Mouse (Mus musculus) heart, adult 8-10 months (tissue): ENCODE data around the gene Abi3. TPM values are rescaled to one million over a fixed set of nuclear protein-coding genes. Genes with fewer than 3 reads are reported as not detected.
A peak's percentile ranks its signal among the peaks of the same experiment; 100 is the strongest.

Experiments used
- DNase-seq: peaks from one replicate; pipeline ENCODE4 v3.0.0; 2022; ENCODE audit warnings: low spot score
- total RNA-seq, 4 experiments: library from RNA; stranded (reverse); gene quantifications; 2 replicates each; pipeline ENCODE4 v1.2.4; 2022

Abi3 gene
- total RNA-seq, 4 experiments from 2014 or later, result 7.3 to 10.8 (median 8.8) TPM

DNA sequence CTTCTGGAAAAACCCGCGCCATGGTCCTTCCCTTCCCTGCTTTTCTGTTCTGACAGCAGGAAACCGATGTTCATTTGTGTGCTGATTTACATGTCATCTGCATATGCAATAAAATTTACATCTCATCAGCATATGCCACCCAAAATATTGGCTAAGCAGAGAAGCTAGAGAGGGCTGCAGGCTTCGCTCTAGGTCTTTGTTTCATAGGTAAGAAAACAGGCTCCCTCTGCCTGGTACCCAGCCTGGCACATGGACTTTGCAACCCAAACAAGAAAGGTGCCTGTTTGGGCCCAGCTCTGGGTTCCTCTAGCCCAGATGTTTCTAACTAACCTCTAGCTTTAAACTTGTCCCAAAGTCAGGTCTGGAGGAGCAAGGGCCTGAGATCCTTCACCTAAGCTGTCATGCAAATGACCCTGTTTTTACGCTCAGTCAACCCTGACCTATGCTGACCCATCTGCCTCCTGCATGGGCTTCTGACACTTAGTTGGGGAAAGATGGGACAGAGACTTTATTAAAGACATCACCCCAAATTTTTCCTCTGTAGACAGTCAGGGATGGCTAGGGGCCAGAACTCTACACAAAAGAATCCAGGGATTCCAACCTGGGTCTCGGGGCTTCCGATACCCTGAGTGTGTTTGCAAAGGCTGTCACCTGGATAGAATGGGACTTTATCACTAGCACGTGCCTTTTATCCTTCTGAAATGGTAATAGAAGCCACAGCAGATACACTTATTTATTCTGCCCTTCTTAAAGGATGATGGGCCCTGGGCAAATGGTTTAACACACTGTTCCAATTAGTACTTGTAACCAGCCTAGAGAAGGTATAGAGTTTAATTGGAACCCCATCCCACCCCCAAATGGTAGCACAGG lies 3.0 kb downstream of the Abi3 start:
- no peak for DNase-seq

DNA sequence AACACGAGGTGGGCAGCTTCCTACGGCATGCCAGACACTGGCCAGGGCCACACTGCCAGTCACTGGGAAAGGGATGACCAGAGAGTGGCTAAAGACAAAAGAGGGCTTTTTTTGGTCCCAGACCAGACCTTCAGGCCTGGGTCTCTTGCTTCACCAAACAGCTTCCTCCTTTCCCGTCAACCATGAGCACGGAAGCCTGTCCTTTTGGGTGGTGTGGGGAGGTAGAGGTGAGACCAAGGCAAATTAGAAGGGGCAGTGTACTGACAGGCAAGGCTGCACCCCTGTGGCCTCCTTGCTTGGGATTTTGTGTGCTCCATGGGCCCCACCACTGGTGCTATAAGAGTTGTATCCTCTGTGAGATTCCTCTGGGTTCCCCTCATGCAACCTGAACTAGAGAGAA lies 3.7 kb downstream of the Abi3 start:
- DNase-seq, result no peak

DNA sequence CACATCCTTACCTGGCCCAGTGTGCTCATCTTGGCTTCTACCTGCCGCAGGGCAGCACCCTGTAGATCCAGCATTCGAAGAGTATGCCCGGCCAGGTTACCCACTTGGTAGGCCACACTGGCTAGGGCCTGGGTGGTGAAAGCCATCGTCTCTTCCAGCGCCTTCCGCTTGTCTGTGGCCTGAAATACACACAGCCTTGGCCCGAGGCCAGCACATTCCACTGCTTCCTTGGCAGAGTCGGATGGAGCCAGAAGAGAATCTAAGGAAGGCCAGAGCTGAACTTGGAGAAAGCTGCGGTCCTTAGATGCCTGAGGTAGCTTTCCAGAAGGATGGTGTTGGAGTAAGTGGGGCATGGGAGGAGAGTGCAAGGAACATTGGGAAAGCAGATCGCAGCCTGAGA lies 5.2 kb downstream of the Abi3 start, which contains the start of gene Gngt2:
Gngt2 (plus strand) TSS at position 158 of the 400 bp plus-strand sequence.
- peak; percentile 83 for DNase-seq

DNA sequence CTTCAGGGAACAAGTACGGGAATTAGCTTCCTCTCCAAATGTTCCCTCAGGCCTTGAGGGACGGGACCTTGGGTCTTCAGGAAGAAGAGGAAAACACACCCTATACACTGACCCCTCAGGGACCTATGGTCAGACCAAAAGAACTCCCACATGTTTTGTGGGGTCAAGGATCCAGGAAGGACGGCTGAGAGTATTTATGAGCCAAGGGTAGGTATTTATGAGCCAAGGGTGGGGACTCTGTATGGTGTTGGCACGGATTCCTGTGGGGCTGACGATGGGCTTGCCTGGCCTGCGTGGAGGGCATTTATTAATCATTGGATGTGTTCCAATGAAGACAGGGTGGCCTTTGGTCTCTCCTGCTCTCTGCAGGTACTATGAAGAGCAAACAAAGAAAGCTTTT lies 5.8 kb downstream of the Abi3 start:
- DNase-seq, result peak; percentile 60

DNA sequence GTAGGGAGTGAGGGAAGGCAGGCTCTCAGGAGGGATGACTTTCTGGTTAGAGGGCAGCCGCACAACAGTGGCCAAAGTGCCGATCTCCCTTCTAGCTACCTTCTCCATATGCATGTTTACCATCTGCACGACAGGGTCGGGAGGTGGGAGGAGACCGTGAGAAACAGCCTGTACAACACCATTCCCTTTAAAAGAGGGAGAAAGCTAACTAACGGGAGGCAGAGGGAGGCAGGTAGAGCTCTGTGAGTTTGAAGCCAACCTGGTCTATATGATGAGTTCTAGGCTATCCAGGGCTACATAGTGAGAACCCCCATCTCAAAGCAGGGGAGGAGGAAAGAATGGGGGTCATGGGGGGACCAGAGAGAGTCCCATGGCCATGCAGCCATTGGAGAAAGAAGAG lies 6.4 kb downstream of the Abi3 start:
- DNase-seq, result no peak

DNA sequence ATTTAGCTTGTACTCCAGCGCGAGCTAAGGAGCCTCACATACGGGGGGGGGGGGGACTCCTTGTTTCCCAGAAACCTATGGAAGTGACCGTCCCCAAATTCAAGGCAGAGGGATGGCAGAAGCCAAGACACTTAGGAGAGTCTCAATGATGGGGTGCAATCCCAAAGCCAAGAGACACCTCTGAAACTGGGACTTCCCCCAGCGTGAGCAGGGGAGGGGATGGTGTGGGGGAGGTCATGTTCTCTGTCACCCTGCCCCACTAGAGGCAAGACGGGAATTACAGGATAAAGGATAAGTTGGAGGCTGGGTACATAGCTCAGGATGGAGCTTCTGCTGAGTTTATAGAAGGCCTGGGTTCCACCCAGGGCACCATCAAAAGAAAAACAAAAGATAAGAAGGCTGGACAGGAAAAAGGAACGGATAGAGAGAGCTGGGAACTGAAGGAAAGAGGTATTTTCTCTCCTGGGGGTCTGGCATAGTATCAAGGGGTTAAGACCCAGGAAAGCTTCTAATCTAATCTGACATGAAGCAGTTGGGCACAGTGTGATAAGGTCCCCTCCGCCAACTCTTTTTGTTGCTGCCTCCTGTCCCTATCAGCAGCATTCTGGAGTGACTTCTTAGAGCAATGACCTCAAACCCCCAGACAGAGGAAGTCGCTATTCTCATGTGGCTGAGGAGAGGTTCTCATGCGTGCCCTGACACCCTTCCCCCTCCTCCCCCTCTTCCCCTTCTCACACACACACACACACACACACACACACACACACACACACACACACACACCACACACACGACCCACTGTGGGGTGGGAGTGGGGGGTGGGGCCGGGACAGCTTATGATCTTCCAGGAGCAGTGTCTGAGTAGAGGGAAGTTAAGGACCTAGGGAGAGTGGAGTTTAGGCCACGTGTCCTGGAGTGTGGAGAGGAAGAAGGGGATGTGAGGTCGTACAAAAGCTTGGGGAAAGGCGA lies 7.2 kb downstream of the Abi3 start:
- no peak for DNase-seq

DNA sequence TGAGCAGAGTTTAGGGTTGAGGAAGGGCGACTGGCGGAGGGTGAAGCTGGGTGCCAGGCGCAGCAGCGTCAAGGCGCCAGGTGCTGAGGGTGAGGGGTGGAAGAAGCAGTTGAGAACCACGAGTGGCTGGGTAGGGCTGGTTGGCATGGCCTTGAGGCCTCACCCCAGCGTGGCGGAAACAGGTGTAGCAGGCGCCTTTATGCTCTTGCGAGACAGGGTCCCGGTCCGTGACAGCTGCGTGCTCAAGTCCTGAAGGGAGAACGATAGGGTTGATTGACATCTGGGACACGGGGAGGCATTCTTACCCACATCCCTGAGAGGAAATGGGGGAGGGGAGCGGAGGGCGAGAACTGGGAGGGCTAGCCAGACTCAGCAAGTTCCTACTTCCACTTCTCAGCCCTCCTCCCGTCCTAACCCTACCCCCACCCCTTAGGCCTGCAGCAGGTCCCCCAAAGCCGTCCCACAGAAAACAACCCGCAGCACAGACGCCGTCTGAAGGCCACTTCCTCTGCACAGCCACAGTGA lies 8.1 kb downstream of the Abi3 start:
- DNase-seq, result no peak

DNA sequence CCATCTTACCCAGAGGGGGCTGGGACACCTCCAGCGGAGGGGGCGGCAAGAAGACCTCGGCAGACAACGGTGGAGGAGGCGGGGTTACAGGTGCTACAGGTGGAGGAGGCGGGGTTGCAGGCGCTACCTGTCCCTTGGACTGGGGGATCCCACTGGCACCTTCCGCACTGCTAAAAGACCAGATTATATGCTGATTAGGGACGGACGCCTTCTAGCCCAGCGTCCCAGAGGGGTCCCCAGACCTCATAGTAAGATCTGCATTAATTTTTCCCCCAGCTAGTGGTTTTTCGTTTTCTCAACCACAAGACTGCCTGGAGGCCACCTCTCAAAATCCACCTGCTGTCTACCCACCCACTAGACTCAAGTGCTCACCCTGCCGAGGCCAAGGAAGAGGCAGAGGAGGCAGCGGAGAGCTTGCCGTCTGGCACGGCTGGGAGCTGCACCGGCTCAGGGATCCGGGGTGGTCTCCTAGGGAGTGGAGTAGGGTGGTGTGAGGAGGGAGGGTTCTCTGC lies 8.6 kb downstream of the Abi3 start:
- DNase-seq, result no peak

DNA sequence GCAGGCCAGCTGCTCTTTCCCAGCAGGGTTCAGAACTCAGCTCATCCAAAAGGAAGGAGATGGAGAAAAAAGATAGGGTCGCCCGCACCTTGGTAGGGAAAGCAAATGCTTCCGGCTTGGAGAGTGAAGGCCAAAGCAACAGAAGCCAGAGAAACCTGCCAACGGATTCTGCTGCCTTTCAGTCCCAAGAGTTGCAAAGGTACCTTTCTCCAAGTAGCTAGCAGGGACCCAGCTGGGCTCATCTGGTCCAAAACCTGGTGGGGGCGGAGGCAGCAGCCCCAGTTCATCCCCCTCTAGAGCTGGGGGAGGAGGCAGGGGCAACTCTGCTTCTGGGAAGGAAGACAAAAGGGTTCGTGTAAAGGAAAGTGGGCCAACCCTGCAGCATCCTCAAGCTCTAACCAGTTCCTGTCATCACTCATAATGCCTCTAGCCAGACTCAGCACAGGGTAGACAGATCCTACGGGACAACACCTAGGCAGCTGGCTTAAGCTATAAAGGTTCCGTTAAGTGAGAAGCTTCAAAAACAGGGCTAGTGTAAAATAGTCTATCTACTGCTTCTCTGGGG lies 9.2 kb downstream of the Abi3 start:
- no peak for DNase-seq

DNA sequence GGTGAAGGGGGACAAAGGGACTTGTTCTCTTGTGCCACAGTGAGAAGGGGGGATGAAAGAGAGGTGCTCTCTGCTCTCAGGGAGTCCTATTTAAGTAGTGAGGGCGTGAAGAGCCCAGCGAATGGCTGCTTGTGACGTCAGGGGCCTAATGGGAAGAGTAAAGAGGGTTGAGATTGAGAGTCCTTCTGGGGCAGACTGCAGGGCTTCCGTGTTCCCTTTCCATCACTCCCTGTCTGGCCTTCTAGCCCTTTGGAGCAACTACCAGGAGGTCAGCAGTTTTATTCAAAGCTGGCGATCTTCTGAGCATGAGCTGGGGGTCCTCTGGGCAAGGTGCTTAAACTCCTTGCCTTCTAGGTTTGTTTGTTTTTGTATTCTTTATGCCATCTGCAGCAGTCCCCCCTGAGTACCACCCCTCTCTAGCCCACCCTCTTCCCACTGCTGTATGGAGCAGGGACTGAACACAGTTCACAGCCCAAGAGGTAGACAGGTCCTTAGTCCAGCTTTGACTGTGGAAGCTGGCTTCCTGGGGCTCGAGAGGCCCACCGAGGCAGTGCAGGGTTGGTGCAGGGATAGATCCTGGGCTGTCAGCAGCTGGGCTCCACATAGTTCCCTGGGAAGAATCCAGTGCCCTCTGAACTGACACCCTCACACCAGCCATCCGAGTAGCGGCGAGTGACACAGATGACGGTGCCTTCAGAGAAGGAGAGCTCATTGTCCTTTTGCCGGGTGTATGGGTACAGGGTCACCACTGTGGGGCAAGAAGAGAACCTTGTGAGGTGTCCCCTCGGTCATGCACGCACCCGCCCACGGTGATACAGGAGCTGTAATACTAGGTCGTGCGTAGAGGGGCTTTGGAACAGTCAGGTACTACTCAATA lies 9.9 kb downstream of the Abi3 start:
- no peak for DNase-seq

DNA sequence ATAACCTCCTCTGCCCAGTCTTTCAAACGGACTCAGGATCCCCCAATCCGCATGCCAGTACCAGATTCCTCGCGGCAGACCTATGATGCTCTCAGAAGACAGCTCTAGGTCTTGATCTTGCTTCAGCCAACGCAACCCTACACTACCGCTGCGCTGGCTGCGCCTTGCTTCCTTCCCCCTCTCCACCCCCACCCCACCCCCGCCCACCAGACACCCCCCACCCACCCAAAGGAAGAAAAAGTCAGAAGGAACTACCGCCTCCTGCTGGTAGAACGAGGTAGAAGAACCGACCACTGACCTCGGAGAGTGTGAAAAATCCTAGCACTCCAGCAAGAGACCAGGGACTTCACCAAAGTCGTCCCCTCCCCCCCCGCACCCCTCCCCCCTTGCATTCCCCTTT lies 10.6 kb downstream of the Abi3 start:
- no peak for DNase-seq

DNA sequence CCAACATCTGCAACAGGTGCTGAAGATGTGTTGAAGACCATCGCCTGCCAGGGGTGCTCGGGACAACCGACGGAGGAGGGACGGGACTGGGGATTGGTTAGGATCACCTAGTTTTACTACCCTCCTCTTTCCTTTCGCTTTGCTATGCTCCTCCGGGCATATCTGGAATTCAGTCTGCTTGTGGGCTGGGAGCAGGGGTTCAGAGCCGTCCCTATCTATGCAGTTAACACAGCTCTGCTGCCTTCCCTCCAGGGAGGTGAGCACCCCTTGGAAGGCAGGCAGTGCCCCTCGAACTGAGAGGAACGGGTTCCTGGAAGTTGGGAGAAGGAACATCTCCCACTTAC lies 11.0 kb downstream of the Abi3 start:
- DNase-seq, result no peak

DNA sequence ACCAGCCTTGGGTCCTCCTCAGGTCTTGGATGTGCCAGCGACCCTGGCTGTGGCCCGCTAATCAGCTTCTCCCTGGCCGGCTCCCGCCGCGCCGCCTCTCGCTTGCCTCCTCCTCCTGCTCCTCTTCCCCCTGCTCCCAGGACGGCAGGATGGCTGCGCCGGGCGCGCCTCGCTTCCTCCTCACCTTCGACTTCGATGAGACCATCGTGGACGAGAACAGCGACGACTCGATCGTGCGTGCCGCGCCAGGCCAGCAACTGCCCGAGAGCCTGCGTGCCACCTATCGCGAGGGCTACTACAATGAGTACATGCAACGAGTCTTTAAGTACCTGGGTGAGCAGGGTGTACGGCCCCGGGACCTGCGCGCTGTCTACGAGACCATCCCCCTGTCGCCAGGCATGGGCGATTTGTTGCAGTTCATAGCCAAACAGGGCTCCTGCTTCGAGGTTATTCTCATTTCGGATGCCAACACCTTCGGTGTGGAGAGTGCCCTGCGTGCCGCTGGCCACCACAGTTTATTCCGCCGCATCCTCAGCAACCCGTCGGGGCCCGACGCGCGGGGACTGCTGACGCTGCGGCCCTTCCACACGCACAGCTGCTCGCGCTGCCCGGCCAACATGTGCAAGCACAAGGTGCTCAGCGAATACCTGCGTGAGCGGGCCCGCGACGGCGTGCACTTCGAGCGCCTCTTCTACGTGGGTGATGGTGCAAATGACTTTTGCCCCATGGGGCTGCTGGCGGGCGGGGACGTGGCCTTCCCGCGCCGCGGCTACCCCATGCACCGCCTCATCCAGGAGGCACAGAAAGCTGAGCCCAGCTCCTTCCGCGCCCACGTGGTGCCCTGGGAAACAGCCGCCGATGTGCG lies 11.6 kb downstream of the Abi3 start:
- no peak for DNase-seq

DNA sequence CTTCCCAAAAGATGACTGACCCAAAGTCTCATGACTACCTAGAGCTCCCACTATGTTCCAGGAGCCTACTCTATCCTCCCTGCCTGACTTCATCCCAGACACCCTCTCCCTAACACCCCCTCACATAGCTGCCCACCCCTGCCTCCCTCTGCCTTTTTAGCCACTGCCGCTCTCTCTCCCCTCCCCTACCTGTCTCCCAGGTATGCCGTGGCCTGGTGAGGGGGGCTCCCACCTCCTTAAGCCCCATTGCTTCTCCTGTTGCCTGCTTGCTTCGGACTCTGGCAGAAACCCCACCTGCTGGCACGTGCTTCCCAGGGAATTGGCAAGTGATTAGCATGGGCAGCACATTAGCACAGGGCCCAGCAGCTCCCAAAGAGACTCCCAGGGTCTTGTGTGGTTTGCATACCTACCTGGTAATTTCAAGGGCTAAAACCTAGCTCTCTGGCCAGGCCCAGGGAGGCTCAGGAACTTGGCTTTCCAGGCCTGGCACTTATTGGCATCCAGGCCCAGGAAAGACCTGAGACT lies 12.7 kb downstream of the Abi3 start:
- DNase-seq, result no peak

DNA sequence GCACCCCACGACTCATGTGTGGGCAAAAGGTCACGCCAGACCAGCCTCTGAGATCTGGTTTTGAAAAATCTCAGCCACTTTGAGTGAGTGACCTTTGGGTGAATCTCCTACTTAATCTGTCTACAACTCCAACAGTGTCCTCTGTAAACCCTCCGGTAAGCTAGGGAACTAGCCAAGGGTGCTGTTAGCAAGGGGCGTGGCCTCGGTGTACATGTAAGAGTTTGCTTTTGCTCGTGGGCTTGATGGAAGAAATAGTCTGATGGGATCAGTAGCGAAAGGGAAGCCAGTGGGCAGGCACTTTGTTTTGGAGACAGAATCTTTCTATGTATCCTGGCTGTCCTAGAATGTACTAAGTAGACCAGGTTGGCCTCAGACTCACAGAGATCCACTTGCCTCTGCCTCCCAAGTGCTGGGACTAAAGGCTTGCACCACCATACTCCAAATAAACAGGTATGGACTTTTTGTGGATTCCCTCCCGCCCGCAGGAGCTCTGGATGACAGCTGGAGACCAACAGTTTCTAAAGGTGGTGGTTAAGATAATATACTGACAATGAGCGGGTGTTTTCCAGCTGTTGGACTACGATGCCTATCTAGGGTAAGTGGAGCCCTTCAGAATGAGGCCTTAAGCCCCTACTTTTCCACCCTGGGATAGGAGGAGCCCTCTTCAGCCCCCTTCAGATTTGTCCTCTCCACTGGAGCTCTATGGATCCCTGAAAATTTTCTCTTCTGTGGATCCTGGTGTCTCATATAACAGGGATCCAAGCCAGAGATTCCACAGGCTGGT lies 13.9 kb downstream of the Abi3 start:
- no peak for DNase-seq

DNA sequence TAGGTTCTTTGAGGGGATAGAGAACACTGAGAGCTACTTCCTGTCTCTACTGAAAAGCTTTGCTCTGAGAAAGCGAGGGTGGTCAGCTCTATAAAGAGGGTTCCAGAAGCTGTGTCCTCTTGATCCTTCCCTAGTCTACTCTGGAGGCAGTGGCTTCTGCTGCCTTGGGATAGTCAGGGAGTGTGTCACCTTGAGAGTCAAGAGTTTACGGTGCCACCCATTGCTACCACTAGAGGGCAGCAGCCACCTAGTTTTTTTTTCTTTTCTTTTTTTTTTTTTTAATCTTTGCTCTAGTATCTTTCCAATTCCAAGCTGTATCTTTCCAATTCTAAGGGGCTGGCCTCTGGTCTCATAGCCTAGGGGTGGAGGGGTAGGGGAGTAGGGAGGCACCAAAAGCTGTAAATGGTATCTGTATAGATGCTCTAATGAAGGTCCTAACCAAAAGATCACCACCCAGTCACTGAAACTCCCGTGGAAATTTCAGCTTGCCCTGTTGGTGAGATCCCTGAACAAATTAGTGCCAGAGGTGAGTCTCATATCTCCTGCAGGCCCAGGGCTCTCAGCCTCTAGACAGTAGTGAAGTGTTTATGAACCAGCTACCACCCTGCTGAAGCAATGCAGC lies 14.7 kb downstream of the Abi3 start:
- DNase-seq, result peak; percentile 80

DNA sequence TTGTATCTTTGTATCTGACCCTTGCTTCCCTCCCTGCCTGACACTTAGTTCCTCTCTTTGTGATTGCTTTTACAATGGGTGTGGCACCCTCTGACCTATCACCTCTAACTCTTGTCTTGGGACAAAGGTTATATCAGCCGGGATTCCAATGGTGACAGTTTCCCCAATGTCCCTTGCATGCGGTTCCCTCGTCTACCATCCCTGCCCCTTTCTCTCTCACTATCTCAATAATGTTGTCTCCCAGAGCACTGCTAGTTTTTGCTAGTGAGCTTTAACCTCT lies 15.2 kb downstream of the Abi3 start:
- DNase-seq, result no peak

DNA sequence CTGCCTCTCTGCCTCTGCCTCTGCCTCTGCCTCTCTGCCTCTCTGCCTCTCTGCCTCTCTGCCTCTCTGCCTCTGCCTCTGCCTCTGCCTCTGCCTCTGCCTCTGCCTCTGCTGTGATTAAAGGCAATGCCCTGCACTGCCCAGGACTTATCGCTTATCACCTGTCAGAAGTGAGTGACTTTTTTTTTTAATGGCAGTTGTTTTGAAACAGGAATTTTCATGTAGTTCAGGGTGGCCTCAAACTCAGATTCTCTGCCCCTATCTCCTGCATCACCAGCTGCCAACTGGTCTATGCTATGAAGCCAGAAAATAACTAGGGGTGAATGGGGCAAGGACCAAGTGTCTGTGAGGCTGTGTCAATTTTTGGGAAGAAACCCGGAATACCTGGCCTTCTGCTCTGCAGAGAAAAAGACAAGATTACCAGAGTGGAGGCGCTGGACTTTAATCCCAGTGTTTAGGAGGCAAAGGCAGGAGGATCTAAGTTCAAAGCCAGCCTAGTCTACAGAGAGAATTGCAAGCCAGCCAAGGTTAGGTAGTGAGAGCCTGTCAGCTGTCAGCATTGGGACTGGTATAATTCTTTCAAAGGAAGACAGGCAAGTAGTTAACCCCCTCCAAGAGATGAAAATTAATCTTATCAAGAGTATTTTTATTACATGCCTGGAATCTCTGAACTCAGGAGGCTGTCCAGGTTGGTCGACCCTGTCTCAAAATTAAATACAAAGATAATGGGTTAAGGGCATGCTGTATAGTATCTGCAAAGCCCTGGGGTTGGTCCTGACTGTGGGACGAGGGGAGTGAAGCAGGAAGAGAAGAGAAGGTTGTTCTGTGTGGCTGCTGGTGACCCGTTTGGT lies 15.7 kb downstream of the Abi3 start:
- DNase-seq, result no peak
